Mouse (Mus musculus) embryo, embryonic 11 days (tissue): ENCODE data around the gene Angptl3.

ENCODE experiments used
- DNase-seq: peaks from one replicate; pipeline ENCODE4 v3.0.0-alpha.2; 2015

Angptl3 gene

DNA sequence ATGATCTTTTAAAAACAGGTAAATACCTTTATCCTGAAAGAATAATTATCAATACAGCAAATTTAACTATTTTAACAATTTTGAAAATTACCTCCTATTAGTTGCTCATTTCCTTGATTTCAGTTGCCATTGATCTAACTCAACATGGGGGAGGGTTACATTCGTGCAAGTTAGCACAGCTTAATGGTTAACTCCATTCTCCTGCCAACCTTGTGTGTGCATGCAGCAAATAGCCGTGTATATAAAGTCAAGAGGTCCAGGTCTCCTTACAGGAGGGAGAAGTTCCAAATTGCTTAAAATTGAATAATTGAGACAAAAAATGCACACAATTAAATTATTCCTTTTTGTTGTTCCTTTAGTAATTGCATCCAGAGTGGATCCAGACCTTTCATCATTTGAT is at the start of gene Angptl3:
Angptl3 (plus strand) TSS at position 269 of the 400 bp plus-strand sequence.
- DNase-seq: no peak

- no peak for DNase-seq
Observed at GRCm38 (mm10) chr4:98984701-98985100, 46.1 kb upstream of the Angptl3 start.

- DNase-seq: no peak
Observed at GRCm38 (mm10) chr4:98993491-98993890, 37.3 kb upstream of the Angptl3 start.

DNA sequence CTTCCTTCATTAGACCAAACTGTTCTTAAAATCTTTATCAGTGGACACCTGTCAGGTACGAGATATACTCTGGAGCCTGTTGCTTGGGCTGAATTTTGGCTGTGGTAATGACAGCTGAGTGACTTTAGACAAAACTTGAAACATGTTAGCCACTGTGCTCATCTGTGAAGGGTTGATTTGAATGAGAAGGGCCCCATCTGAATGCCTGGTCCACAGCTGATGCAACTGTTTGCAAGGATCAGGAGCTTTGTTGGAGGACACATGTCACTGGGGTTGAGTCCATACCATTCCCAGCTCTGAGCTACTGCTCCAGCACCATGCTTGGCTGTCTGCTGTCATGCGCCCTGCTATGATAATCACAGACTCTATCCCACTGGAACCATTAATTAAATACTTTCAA is 25.2 kb upstream of the Angptl3 start:
- no peak for DNase-seq

DNA sequence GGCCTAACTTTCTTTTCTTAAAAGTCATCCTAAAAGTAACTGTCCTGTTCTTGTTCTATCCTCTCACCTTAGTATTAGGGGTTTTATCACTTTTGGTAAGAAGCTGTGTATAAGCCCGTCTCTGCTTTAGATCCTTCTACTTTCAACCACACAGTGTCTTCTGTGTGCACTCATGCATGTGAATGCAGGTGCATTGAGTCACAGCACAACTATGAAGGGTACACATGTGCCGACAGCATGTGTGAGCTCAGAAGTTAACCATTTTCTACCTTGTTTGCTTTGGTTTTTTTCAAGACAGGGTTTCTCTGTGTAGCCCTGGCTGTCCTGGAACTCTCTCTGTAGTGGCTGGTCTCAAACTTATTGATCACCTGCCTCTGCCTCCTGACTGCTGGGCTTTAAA is 24.4 kb upstream of the Angptl3 start:
- DNase-seq: no peak

GRCm38 (mm10) chr4:99011039-99011438 is 19.7 kb upstream of the Angptl3 start:
- DNase-seq: no peak

GRCm38 (mm10) chr4:99022221-99022620 is 8.5 kb upstream of the Angptl3 start:
- no peak for DNase-seq

DNA sequence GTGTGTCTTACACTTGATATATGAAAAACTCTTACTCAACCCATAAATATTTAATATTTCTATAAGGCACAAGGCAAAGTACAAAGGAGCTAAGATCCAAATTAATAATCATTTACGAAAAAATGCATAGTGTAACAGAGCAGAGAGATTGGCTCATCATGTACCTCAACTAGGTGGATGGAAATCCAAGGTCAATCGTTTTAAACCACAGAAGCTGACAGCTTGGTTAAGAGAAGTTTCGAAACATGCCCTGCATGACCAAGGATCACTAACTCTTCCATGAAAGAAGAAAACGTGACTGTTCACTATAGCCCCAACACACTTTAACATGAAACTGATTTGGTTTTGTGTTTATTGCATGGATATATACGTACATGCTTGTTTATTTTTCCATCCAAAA is 2.4 kb upstream of the Angptl3 start:
- no peak for DNase-seq

GRCm38 (mm10) chr4:99032921-99033320 is 2.2 kb downstream of the Angptl3 start:
- no peak for DNase-seq

- no peak for DNase-seq
Observed at GRCm38 (mm10) chr4:99044854-99045253, 14.1 kb downstream of the Angptl3 start.

- no peak for DNase-seq
Observed at GRCm38 (mm10) chr4:99046471-99046870, 15.7 kb downstream of the Angptl3 start.

DNA sequence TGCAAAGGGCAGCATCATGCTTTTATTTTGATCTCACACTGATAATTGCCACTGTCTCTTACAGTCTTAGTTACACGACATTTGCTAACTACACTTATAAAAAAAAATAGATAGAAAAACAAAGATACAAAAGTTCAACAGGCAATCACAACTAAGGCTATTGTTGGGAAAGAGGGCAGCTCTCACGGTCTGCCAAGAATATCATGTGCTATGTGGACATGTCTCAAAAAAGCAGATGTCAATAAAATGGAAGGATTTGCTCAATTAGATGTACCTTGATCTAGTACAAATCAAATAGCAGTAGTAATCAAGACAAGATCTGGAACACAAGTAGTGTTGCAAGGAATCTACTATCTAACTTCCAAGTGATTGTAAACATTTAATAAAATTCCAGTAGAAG is 17.8 kb downstream of the Angptl3 start:
- DNase-seq: no peak

DNA sequence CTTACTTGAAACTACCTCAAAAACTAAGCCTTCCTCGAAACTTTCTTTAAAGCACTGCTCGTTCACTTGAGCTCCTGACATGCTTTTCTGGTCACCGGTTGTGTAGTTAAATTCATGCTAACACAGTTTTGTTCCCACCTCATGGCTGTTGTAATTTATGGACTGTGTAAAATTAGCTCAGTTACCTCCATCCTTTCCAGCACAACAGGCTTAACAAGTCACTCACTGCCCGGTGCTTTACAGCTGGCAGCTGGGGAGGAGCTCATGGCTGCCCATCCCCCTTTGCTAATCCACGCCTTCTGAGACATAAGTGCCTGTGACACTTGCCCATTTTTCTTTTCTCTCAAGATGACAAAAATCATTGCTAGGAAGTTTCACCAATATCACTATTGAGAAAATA is 33.8 kb downstream of the Angptl3 start:
- DNase-seq: peak; percentile 47

DNA sequence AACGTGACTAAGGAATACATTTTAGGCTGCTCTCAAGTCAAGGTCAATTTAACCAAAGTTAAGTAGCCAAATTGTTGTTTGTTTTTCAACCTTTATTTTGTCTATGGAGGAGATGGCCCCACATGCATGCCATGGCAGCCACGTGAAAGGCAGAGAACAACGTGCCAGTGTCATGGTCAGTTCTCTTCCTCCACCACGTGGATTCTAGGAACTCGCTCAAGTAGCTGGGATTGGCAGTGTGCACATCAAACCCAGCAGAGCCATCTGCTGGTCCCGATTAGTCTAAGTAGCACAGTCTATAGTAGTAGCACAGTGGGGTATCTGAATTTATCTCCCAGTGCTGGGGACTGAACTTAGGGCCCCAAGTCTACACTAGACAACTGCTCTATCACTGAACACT is 38.1 kb downstream of the Angptl3 start:
- no peak for DNase-seq

- no peak for DNase-seq
Observed at GRCm38 (mm10) chr4:99078005-99078404, 47.3 kb downstream of the Angptl3 start.

- DNase-seq: no peak
Observed at GRCm38 (mm10) chr4:99081169-99081568, 50.4 kb downstream of the Angptl3 start.

GRCm38 (mm10) chr4:99083862-99084261 is 53.1 kb downstream of the Angptl3 start:
- DNase-seq: no peak

GRCm38 (mm10) chr4:99087760-99088485 is 57.2 kb downstream of the Angptl3 start:
- DNase-seq: no peak

DNA sequence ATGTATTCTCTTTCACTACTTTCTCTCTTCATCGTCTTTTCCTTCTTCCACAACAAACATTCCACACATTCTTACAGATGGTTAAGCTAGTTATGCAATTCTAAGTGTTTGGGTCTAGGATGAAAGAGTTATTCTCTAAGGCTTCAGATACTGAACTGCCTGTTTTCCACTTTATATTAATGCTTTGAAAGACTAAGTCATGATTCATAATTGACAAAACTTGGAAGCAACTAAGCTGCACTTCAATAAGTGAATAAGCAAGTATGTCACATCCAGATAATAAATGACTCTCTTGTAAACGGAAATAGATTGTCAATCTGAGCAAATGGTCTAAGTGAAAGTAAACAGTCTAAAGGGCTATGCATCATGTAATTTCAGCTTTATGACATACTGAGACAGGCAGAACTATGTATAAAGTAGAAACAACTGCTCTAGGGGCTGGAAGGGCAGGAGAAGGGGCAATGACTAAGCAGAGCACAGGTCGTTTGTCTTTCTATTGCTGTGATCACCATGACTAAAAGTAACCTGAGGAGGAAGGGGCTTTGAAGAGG is 60.5 kb downstream of the Angptl3 start:
- no peak for DNase-seq

DNA sequence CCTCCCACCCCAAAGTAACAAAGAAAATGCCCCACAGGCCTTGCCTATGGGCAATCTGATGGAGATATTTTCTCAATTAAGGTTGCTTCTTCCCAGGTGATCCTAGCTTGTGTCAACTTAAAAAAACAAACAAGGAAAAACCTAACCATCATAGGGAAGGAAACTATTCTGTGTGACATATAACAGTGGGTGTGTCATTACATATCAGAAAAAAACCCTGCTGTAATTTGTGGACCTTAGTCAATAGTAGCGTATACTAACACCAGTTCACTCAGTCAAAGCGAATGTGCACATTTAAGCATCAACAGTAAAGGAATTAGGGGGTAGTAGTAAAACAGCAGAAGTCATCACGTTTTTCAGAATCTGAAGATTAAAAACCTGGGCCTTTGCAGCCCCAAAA is 61.0 kb downstream of the Angptl3 start:
- no peak for DNase-seq
